18 mouse cellular contexts compared by ENCODE assay signal in genomic region chr13:42372201-42372600, GRCm38 (mm10).
"Had no signal": no experiment of that assay in that cellular context is flagged by ENCODE, and none has a peak within 500 bp of the region (broad histone marks: within the 10 kb centered on the region; RNA-seq: fewer than 3 reads in every experiment).

No protein-coding gene starts in this region.

- DNase-seq: forebrain, postnatal 0 days; gastrocnemius, adult 2 months; gastrocnemius, postnatal 10 days; gastrocnemius, postnatal 25 days; heart, adult 11 months; heart, adult 2 months; heart, postnatal 14 days; heart, postnatal 36 days; kidney, adult 11 months; kidney, adult 2 months; kidney, adult 9 months; kidney, postnatal 14 days; kidney, postnatal 36 days; layer of hippocampus, adult 9-11 months; layer of hippocampus, postnatal 36 days; left cerebral cortex, postnatal 4 days had no signal

- ATAC-seq: forebrain, postnatal 0 days; hindbrain, postnatal 0 days; intestine, embryonic 16.5 days had no signal
